Mouse (Mus musculus): Measurements from ENCODE around the gene Sh2d6.

DNA sequence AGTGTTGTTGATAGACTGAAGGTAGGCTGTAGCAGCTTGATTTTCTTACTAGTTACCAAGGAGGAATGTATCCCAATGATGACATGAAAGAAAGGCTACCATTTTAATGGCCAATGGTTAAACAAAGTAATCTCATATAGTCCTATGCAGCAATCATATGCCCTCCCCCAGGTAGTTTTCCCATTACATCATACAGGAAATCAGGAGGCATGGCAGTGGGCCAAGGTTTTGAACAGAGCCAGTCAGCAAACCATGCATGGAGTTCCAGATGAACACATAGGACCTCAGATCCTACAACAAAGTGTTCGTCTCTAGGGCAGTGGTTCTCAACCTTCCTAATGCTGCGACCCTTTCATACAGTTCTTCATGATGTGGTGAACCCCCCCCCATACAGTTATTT lies 17.6 kb downstream of the Sh2d6 start:
- TF ChIP-seq CTCF (IDR thresholded peaks at IDR 0.05; ENCODE audit: borderline replicate concordance, insufficient read depth, low read length) = no peak
- no peak for TF ChIP-seq POLR2A (IDR thresholded peaks at IDR 0.05; ENCODE audit: low read depth, low read length)

All from embryonic fibroblast, embryonic 13.5 days (primary cell).